Mouse (Mus musculus): ENCODE data around the gene Smco3. TPM values are rescaled to one million over a fixed set of nuclear protein-coding genes. Genes with fewer than 3 reads are reported as not detected.

Smco3 gene
- 0.37 and 0.43 TPM in 2 replicates for polyA plus RNA-seq (2012; rRNA removed; ENCODE audit: low replicate concordance)

GRCm38 (mm10) chr6:136835352-136835751 is at the start of gene Smco3:
Gene Smco3 (minus strand): TSS chr6:136835452.

GRCm38 (mm10) chr6:136875670-136876069 is 40.4 kb upstream of the Smco3 start, which contains the start of gene Mgp:
Gene Mgp (minus strand): TSS chr6:136875823.

GRCm38 (mm10) chr6:136857186-136857872 is 22.1 kb upstream of the Smco3 start, which contains the start of gene Art4:
Gene Art4 (minus strand): TSS chr6:136857733.

GRCm38 (mm10) chr6:136827881-136828561 is 7.2 kb downstream of the Smco3 start, which contains the start of gene Wbp11:
Gene Wbp11 (minus strand): TSS chr6:136828233.

GRCm38 (mm10) chr6:136827516-136827880 is 7.8 kb downstream of the Smco3 start, which contains the start of gene BC049715:
Gene BC049715 (plus strand): TSS chr6:136827626.

GRCm38 (mm10) chr6:136808014-136808417 is 27.2 kb downstream of the Smco3 start, which contains the start of gene H2afj:
Gene H2afj (plus strand): TSS chr6:136808244.

GRCm38 (mm10) chr6:136803739-136804633 is 31.3 kb downstream of the Smco3 start, which contains the start of gene Hist4h4:
Gene Hist4h4 (minus strand): TSS chr6:136804415.

GRCm38 (mm10) chr6:136781377-136781986 is 53.8 kb downstream of the Smco3 start, which contains the start of gene Gucy2c:
Gene Gucy2c (minus strand): TSS chr6:136781765.

Other genes starting within 250 kb of the Smco3 start
- gene Plbd1, start 173.5 kb downstream of the Smco3 start, polyA plus RNA-seq (2012; rRNA removed; ENCODE audit: low replicate concordance): 39.3 and 63.3 TPM in 2 replicates
- 0.05 TPM in 1 of 2 replicates, not detected in the other for gene Gucy2c, start 53.7 kb downstream of the Smco3 start, polyA plus RNA-seq (2012; rRNA removed; ENCODE audit: low replicate concordance)
- 0.55 and 2.4 TPM in 2 replicates for gene Hist4h4, start 31.0 kb downstream of the Smco3 start, polyA plus RNA-seq (2012; rRNA removed; ENCODE audit: low replicate concordance)
- gene H2afj, start 27.2 kb downstream of the Smco3 start, polyA plus RNA-seq (2012; rRNA removed; ENCODE audit: low replicate concordance): 87.6 and 426 TPM in 2 replicates
- 0.23 and 0.79 TPM in 2 replicates for gene BC049715, start 7.8 kb downstream of the Smco3 start, polyA plus RNA-seq (2012; rRNA removed; ENCODE audit: low replicate concordance)
- 29.3 and 44.0 TPM in 2 replicates for gene Wbp11, start 7.2 kb downstream of the Smco3 start, polyA plus RNA-seq (2012; rRNA removed; ENCODE audit: low replicate concordance)
- 1.4 and 1.8 TPM in 2 replicates for gene Art4, start 22.3 kb upstream of the Smco3 start, polyA plus RNA-seq (2012; rRNA removed; ENCODE audit: low replicate concordance)
- gene Mgp, start 40.4 kb upstream of the Smco3 start, polyA plus RNA-seq (2012; rRNA removed; ENCODE audit: low replicate concordance): 127 and 139 TPM in 2 replicates
- gene Erp27, start 86.7 kb upstream of the Smco3 start, polyA plus RNA-seq (2012; rRNA removed; ENCODE audit: low replicate concordance): 0.29 and 0.53 TPM in 2 replicates
- gene Pde6h, start 88.4 kb upstream of the Smco3 start, polyA plus RNA-seq (2012; rRNA removed; ENCODE audit: low replicate concordance): 0.01 TPM in 1 of 2 replicates, not detected in the other
- 207 and 281 TPM in 2 replicates for gene Arhgdib, start 106.4 kb upstream of the Smco3 start, polyA plus RNA-seq (2012; rRNA removed; ENCODE audit: low replicate concordance)